Mouse (Mus musculus): ENCODE measurements at regions not wholly inside any gene's neighbourhood (a gene's known extent, or its start where the extent isn't known, plus 50 kb on each side); places are given as distances from the start of the nearest gene placed in this dataset.
"Not testable (repeated sequence)": the region's sequence is repeated elsewhere in the genome, so short reads cannot be mapped to it uniquely, and the experiment has no call there.

GRCm38 (mm10) chr13:4772324-4772723 is 163.3 kb upstream of the Akr1e1 start:
- TF ChIP-seq POLR2A (IDR thresholded peaks at IDR 0.05; ENCODE audit: extremely low read depth, insufficient read depth, low read length) (no peak), CTCF (IDR thresholded peaks at IDR 0.05; ENCODE audit: extremely low read depth, insufficient read depth, low read length) (no peak)
- H3K4me3 ChIP-seq (ENCODE audit: insufficient read depth, low read length): no peak overlapping the region
- peak overlapping the region; percentile 50; the same call in 1 of the 2 replicates for H3K27ac ChIP-seq (ENCODE audit: insufficient read depth, low read length)
- H3K4me1 ChIP-seq (ENCODE audit: control insufficient read depth, insufficient read depth, low read length): no peaks in the 10 kb centered on the region

GRCm38 (mm10) chr13:4771120-4772075 is 162.4 kb upstream of the Akr1e1 start:
- H3K27ac ChIP-seq (ENCODE audit: insufficient read depth, low read length): peak overlapping the region; percentile 77

GRCm38 (mm10) chr13:4759965-4760364 is 151.0 kb upstream of the Akr1e1 start:
- H3K27ac ChIP-seq (ENCODE audit: insufficient read depth, low read length): no peak overlapping the region
- TF ChIP-seq CTCF (IDR thresholded peaks at IDR 0.05; ENCODE audit: extremely low read depth, insufficient read depth, low read length): no peak
- no peak for TF ChIP-seq POLR2A (IDR thresholded peaks at IDR 0.05; ENCODE audit: extremely low read depth, insufficient read depth, low read length)

More at GRCm38 (mm10) chr13:4771120-4772075, 162.4 kb upstream of the Akr1e1 start:
- TF ChIP-seq CTCF (IDR thresholded peaks at IDR 0.05; ENCODE audit: extremely low read depth, insufficient read depth, low read length) (0 out of 2 replicates have a peak, but pooled peaks have one; percentile 18), POLR2A (IDR thresholded peaks at IDR 0.05; ENCODE audit: extremely low read depth, insufficient read depth, low read length) (no peak)
- Histone ChIP-seq H3K4me1 (ENCODE audit: control insufficient read depth, insufficient read depth, low read length) (no peaks in the 10 kb centered on the region), H3K4me3 (ENCODE audit: insufficient read depth, low read length) (0 out of 2 replicates have a peak overlapping the region, but pooled peaks have one; percentile 10)

GRCm38 (mm10) chr13:4756529-4756928 is 147.6 kb upstream of the Akr1e1 start:
- H3K4me1 ChIP-seq (ENCODE audit: control insufficient read depth, insufficient read depth, low read length): no peaks in the 10 kb centered on the region
- H3K4me3 ChIP-seq (ENCODE audit: insufficient read depth, low read length): no peak overlapping the region
- H3K27ac ChIP-seq (ENCODE audit: insufficient read depth, low read length): no peak overlapping the region
- TF ChIP-seq CTCF (IDR thresholded peaks at IDR 0.05; ENCODE audit: extremely low read depth, insufficient read depth, low read length) (no peak), POLR2A (IDR thresholded peaks at IDR 0.05; ENCODE audit: extremely low read depth, insufficient read depth, low read length) (no peak)

More at GRCm38 (mm10) chr13:4759965-4760364, 151.0 kb upstream of the Akr1e1 start:
- Histone ChIP-seq H3K4me3 (ENCODE audit: insufficient read depth, low read length) (no peak overlapping the region), H3K4me1 (ENCODE audit: control insufficient read depth, insufficient read depth, low read length) (no peaks in the 10 kb centered on the region)

GRCm38 (mm10) chr13:4742930-4743329 is 134.0 kb upstream of the Akr1e1 start:
- TF ChIP-seq POLR2A (IDR thresholded peaks at IDR 0.05; ENCODE audit: extremely low read depth, insufficient read depth, low read length) (no peak), CTCF (IDR thresholded peaks at IDR 0.05; ENCODE audit: extremely low read depth, insufficient read depth, low read length) (no peak)
- no peak overlapping the region for H3K27ac ChIP-seq (ENCODE audit: insufficient read depth, low read length)
- no peak overlapping the region for H3K4me3 ChIP-seq (ENCODE audit: insufficient read depth, low read length)
- H3K4me1 ChIP-seq (ENCODE audit: control insufficient read depth, insufficient read depth, low read length): no peaks in the 10 kb centered on the region

GRCm38 (mm10) chr13:4716299-4716698 is 107.3 kb upstream of the Akr1e1 start:
- H3K27ac ChIP-seq (ENCODE audit: insufficient read depth, low read length); H3K4me1 ChIP-seq (ENCODE audit: control insufficient read depth, insufficient read depth, low read length); H3K4me3 ChIP-seq (ENCODE audit: insufficient read depth, low read length): not testable (repeated sequence)

- TF ChIP-seq POLR2A (IDR thresholded peaks at IDR 0.05; ENCODE audit: extremely low read depth, insufficient read depth, low read length) (no peak), CTCF (IDR thresholded peaks at IDR 0.05; ENCODE audit: extremely low read depth, insufficient read depth, low read length) (no peak)
- no peak overlapping the region for H3K27ac ChIP-seq (ENCODE audit: insufficient read depth, low read length)
- H3K4me1 ChIP-seq (ENCODE audit: control insufficient read depth, insufficient read depth, low read length): no peaks in the 10 kb centered on the region
- H3K4me3 ChIP-seq (ENCODE audit: insufficient read depth, low read length): no peak overlapping the region
These were observed 105.8 kb upstream of the Akr1e1 start for GRCm38 (mm10) chr13:4714724-4715123.

- no peak overlapping the region for H3K27ac ChIP-seq (ENCODE audit: insufficient read depth, low read length)
- no peaks in the 10 kb centered on the region for H3K4me1 ChIP-seq (ENCODE audit: control insufficient read depth, insufficient read depth, low read length)
- H3K4me3 ChIP-seq (ENCODE audit: insufficient read depth, low read length): no peak overlapping the region
- TF ChIP-seq POLR2A (IDR thresholded peaks at IDR 0.05; ENCODE audit: extremely low read depth, insufficient read depth, low read length): no peak
- no peak for TF ChIP-seq CTCF (IDR thresholded peaks at IDR 0.05; ENCODE audit: extremely low read depth, insufficient read depth, low read length)
These were observed 103.7 kb upstream of the Akr1e1 start for GRCm38 (mm10) chr13:4712698-4713097.

- H3K27ac ChIP-seq (ENCODE audit: insufficient read depth, low read length); H3K4me3 ChIP-seq (ENCODE audit: insufficient read depth, low read length); H3K4me1 ChIP-seq (ENCODE audit: control insufficient read depth, insufficient read depth, low read length): not testable (repeated sequence)
These were observed 90.6 kb upstream of the Akr1e1 start for GRCm38 (mm10) chr13:4699591-4699990.
